Mouse (Mus musculus): Measurements from ENCODE around the gene Tapbp.

Gene Tapbp

DNA sequence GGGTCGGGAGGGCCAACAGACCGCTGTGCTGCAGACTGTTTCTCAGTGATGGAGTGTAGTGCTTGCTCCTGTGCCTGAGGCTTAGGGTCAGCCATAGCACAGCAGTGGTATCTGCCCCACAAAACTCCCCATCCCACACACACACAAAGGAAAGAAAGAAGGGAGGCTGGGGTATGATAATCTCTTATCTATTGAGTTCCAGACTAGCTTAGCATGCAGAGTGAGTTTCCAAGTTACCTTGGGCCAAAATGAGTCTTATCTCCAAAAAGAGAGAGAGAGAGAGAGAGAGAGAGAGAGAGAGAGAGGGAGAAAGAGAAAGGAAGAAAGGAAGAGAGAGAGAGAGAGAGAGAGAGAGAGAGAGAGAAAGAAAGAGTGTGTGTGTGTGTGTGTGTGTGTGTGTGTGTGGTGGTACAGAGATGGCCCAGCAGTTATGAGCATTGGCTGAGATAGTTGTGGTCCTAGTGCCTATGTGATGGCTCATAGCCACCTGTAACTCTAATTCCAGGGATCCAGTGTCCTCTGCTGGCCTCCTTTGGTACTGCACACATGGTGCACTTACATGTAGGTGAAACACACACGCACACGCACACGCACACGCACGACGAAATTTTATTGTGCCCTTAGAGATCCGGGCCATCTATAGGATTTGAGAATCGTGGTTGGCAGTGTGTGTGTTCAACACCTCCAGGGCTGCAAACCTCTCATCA, 9.0 kb downstream of the Tapbp start:
- DNase-seq (ENCODE audit: low read depth) = no peak

DNA sequence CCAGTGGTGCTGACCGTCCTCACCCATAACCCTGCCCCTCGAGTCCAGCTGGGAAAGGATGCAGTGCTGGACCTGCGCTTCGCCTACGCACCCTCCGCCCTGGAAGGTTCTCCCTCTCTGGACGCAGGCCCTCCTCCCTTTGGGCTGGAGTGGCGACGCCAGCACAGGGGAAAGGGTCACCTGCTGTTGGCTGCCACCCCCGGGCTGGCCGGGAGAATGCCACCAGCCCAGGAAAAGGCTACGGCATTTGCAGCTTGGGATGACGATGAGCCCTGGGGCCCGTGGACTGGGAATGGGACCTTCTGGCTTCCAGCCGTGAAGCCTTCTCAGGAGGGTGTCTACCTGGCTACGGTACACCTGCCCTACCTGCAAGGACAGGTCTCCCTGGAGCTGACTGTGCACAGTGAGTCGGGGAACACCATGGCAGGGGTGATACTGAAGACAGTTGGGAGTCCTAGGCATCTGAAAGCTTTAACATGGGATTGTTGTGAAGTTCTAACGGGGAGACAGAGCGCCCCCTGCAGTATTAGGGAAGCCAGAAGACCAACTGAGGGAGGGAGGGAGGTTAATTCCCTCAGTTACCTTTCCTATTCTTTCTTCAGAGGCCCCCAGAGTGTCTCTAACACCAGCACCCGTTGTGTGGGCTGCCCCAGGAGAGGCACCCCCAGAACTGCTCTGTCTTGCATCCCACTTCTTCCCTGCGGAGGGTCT, 9.9 kb downstream of the Tapbp start:
- DNase-seq (ENCODE audit: low read depth) = no peak

DNA sequence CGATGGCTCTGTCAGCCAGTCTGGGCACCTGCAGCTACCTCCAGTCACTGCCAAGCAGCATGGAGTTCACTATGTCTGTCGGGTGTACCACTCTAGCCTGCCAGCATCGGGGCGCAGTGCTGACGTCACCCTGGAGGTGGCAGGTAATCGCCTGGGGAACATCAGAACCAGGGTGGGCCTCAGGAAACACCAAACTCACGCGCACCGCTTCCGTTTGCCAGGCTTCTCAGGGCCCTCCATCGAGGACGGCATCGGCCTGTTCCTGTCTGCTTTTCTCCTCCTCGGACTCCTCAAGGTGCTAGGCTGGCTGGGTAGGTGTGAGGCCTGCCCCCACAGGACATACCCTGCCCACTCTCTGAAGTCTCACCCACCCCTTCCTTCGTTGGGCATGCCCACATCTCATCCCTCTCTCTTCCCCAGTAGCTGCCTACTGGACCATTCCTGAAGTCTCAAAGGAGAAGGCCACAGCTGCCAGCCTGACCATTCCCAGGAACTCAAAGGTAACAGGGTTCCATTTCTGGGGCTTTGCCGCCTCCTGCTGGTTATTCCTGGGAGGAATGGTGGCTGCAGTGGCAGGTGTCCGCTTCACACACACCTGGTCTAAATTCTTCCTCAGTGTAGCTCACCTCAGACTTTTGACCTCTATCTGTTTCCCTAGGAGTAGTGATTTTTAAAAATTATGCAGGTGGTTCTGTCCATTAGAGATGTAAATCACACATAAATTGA, 10.7 kb downstream of the Tapbp start:
- no peak for DNase-seq (ENCODE audit: low read depth)

GRCm38 (mm10) chr17:33928251-33928947, 12.7 kb downstream of the Tapbp start:
- no peak for DNase-seq (ENCODE audit: low read depth)

GRCm38 (mm10) chr17:33929371-33930279, 13.9 kb downstream of the Tapbp start, which contains the start of gene Rgl2:
Gene Rgl2 (plus strand): TSS chr17:33929543.
- peak; percentile 89 for DNase-seq (ENCODE audit: low read depth)

DNA sequence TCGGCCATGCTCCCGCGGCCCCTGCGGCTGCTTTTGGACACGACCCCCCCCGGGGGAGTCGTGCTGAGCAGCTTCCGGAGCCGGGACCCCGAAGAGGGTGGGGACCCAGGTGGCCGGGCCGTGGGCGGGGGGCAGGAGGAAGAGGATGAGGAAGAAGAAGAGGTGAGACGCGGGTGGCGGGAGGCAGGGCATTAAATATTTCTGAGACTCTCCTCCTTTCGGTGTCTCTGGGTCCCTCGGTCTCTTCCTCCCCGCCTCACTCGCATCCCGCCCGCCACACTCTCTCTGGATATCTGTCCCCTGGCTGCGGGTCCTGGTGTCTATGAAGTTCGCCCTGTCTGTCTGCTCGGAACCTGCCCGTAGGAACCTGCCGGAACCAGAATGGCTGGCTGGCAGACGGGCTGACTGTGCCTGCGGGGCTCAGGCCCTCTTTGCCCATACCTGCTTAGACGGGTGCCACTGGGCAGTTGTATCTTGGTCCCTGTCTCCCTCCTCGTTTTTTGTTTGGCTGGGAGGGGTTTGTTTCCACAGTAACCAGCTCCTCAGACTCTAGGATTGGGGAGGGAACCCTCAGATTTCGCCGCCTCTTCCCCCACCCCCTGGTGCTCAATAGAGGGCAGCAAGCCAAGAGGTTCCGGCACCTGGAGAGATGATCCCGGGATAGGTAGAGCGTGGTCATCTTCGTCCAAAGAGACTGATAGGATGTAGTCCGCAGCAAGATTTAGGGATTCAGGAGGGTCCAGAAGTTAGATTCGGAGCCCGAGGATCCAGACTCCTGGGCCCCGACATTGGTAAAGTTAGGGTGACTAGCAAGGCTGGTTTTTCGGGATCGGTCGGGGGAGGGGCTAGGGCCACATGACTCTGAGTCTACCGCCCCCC, 14.8 kb downstream of the Tapbp start:
- DNase-seq (ENCODE audit: low read depth) = no peak

GRCm38 (mm10) chr17:33931159-33931866, 15.6 kb downstream of the Tapbp start:
- DNase-seq (ENCODE audit: low read depth) = no peak

DNA sequence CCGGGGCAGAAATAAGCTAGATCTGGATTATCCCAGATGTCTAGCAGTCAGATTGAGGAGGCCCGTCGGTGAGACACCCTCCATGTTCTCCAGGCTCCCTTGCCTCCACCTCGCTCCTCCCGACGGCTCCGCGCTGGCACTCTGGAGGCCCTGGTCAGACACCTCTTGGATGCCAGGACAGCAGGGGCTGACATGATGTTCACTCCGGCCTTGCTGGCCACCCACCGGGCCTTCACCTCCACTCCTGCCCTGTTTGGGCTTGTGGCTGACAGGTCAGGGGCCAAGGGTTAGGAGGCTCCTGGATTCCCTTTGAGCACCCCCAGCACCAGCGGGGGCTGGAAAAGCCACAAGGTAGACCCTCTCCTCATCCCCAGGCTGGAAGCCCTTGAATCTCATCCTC, 16.2 kb downstream of the Tapbp start:
- DNase-seq (ENCODE audit: low read depth) = no peak

- no peak for DNase-seq (ENCODE audit: low read depth)
These were observed 16.7 kb downstream of the Tapbp start for GRCm38 (mm10) chr17:33932448-33932847.

DNA sequence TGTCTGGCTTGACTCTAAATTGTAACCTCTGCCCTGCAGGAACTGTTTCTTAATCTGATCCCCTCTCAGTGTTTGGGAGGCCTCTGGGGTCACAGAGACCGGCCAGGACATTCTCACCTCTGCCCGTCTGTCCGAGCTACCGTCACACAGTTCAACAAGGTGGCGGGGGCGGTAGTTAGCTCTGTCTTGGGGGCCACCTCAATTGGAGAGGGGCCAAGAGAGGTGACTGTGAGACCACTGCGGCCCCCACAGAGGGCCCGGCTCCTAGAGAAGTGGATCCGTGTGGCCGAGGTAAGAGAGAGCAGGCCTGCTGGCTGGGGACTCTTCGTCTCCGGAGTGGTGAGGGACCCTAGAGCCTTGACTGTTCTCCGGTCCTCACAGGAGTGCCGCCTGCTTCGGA, 17.3 kb downstream of the Tapbp start:
- DNase-seq (ENCODE audit: low read depth) = no peak

- no peak for DNase-seq (ENCODE audit: low read depth)
These were observed 19.8 kb downstream of the Tapbp start for GRCm38 (mm10) chr17:33935422-33936055.

- DNase-seq (ENCODE audit: low read depth) = no peak
These were observed 21.3 kb downstream of the Tapbp start for GRCm38 (mm10) chr17:33936993-33937392.

DNA sequence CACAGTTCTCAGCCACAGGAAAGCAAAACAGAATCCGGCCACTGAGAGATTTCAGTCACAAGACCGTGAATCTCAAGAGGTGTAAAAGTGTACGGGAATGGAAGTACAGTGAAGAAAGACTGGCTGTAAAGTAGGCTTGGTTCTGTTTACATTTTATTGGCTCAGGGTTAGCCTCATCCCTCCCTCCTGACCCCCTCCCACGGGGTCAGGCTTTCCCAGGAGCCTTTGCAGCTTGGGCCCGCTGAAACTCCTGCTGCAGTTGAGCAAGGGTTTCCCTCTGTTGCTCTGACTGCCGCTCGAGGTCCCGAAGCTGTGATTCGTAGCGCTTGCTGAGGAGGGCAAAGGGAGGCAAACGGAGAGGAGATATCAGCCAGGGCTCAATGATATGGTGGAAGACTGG, 23.1 kb downstream of the Tapbp start:
- no peak for DNase-seq (ENCODE audit: low read depth)

- DNase-seq (ENCODE audit: low read depth) = peak; percentile 90
These were observed 24.6 kb downstream of the Tapbp start, which contains the start of the genes Pfdn6 and Wdr46 for GRCm38 (mm10) chr17:33940206-33940805. Gene Pfdn6 (minus strand): TSS chr17:33940343. Gene Wdr46 (plus strand): TSS chr17:33940660.

DNA sequence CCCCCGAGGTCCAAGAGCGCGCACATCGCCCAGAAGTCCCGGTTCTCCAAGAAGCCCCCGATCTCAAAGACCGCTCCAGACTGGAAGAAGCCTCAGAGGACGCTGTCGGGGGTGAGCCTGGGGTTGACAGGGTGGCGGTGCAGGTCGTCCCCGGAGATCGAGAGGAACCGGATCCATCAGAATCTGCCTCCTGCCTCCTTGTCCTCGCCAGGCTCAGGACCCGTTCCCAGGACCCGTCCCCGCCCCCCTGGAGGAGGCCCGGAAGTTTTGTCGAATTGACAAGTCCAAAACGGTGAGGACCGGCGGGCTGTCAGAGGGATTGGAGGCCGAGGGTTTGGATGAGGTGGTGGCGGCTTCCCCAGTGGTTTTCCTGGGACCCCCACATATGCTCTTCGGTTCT, 25.3 kb downstream of the Tapbp start:
- no peak for DNase-seq (ENCODE audit: low read depth)

GRCm38 (mm10) chr17:33941381-33941780, 25.7 kb downstream of the Tapbp start:
- DNase-seq (ENCODE audit: low read depth) = no peak

DNA sequence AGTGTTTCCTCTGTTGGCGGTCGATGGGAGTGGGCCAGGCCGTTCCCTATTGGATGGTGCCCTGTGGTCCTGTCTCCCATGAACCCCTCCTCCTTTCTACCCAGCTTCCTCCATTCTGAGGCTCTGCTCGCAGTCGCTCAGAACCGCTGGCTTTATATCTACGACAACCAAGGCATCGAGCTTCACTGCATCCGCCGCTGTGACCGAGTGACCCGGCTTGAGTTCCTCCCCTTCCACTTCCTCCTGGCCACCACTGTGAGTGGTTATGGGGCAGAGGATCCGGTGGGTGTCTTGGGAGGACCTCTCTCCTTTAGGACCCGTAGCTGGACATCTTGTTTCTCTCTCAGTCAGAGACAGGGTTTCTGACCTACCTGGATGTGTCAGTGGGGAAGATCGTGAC, 27.8 kb downstream of the Tapbp start:
- DNase-seq (ENCODE audit: low read depth) = no peak

DNA sequence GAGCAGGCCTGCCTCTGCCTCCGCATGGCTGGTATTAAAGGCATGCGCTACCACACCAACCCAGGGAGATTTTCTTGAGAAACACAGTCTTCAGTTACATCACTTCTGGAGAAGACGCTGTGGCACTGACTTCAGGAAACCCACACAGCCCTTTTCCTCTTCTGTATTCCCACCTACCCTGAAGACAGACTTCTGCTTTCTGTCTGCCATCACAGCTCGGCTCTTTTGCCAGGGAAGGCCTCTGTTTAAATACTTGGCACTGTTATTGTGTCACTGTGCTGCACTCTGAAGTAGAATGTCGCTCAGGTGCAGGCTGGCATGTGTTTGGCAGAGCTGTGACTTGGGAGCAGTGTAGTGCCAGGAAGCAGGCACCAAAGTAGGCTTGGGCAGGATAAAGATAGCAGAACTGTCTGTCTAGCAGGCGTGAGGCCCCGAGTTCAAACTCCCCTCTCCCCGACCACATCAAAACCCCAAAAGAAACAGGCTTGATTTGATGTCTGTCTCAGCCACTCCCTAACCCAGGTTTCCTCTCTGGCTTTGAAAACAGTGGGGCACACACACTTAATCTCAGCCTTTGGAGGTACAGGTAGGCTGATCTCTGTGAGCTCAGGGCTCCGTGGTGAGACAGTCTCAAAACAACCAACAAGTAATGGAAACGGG, 31.9 kb downstream of the Tapbp start:
- DNase-seq (ENCODE audit: low read depth) = no peak
